Mouse (Mus musculus): ENCODE results near the gene Ppm1a. TPM values are rescaled to one million over a fixed set of nuclear protein-coding genes. Genes with fewer than 3 reads are reported as not detected.

Gene Ppm1a
- polyA plus RNA-seq (2017; shearing (Covaris generic)): 10 to 100 TPM; 18.6 to 31.9 TPM

- ATAC-seq: no peak
Measured at GRCm38 (mm10) chr12:72757086-72757485, at the start of gene Ppm1a. Gene Ppm1a (plus strand): TSS chr12:72757455.

- ATAC-seq: no peak
Measured at GRCm38 (mm10) chr12:72709981-72710380, 47.3 kb upstream of the Ppm1a start.

GRCm38 (mm10) chr12:72714896-72715295 is 42.4 kb upstream of the Ppm1a start:
- no peak for ATAC-seq

- ATAC-seq: no peak
Measured at GRCm38 (mm10) chr12:72715846-72716245, 41.4 kb upstream of the Ppm1a start.

- no peak for ATAC-seq
Measured at GRCm38 (mm10) chr12:72719046-72719445, 38.2 kb upstream of the Ppm1a start.

- no peak for ATAC-seq
Measured at GRCm38 (mm10) chr12:72719452-72720087, 37.7 kb upstream of the Ppm1a start.

GRCm38 (mm10) chr12:72721710-72722109 is 35.5 kb upstream of the Ppm1a start:
- ATAC-seq: no peak

- no peak for ATAC-seq
Measured at GRCm38 (mm10) chr12:72723965-72724364, 33.3 kb upstream of the Ppm1a start.

GRCm38 (mm10) chr12:72727021-72727420 is 30.2 kb upstream of the Ppm1a start:
- ATAC-seq: no peak

GRCm38 (mm10) chr12:72727611-72728010 is 29.6 kb upstream of the Ppm1a start:
- no peak for ATAC-seq

- no peak for ATAC-seq
Measured at GRCm38 (mm10) chr12:72734112-72734511, 23.1 kb upstream of the Ppm1a start.

GRCm38 (mm10) chr12:72741176-72741575 is 16.1 kb upstream of the Ppm1a start:
- no peak for ATAC-seq

GRCm38 (mm10) chr12:72744803-72745360 is 12.4 kb upstream of the Ppm1a start:
- ATAC-seq: no peak

GRCm38 (mm10) chr12:72745486-72745885 is 11.8 kb upstream of the Ppm1a start:
- ATAC-seq: no peak

GRCm38 (mm10) chr12:72748341-72748740 is 8.9 kb upstream of the Ppm1a start:
- peak; percentile 32 for ATAC-seq

- ATAC-seq: no peak
Measured at GRCm38 (mm10) chr12:72748841-72749240, 8.4 kb upstream of the Ppm1a start.

GRCm38 (mm10) chr12:72749500-72749899 is 7.8 kb upstream of the Ppm1a start:
- no peak for ATAC-seq

GRCm38 (mm10) chr12:72750016-72750415 is 7.2 kb upstream of the Ppm1a start:
- no peak for ATAC-seq

- no peak for ATAC-seq
Measured at GRCm38 (mm10) chr12:72750606-72751005, 6.6 kb upstream of the Ppm1a start.

- ATAC-seq: no peak
Measured at GRCm38 (mm10) chr12:72757596-72757995, 341 bp downstream of the Ppm1a start.

- no peak for ATAC-seq
Measured at GRCm38 (mm10) chr12:72759956-72760355, 2.7 kb downstream of the Ppm1a start.

GRCm38 (mm10) chr12:72760376-72761229 is 3.3 kb downstream of the Ppm1a start:
- ATAC-seq: peak; percentile 78

GRCm38 (mm10) chr12:72761230-72761648 is 4.0 kb downstream of the Ppm1a start:
- peak; percentile 19 for ATAC-seq

Measured in activated CD4-positive, CD25-positive, alpha-beta regulatory T cell, adult 4 months (primary cell).